Mouse (Mus musculus) urinary bladder, postnatal 36 days (tissue): ENCODE results near the gene Ifitm2.

Experiments used
- DNase-seq, 2 experiments: peaks; one replicate each; pipeline ENCODE4 v3.0.0; 2022; ENCODE audit warnings: low spot score in 2 of 2, mixed read lengths in 1 of 2

Gene Ifitm2

DNA sequence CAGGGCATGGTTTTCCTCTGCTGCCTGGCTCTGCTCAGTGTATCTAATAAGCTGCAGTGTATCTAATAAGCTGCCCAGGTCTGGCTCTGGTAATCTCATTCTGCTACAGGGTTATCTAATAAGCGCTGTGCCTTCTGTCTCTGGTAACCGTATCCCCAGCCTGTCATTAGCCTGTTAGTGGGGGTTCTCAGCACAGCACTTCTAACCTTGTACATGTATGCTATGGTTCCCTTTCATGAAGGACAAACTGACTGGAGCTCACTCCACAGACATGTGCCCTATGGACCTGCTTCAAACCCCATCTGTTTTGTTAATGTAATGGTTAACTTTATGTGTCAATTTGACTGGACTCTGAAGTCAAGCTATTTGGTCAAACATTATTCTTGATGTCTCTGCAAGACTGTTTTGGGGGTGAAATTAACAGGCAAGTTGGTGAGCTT lies 50.1 kb downstream of the Ifitm2 start:
- DNase-seq, result no peak
